Mouse (Mus musculus) E14TG2a.4 (cell line): ENCODE measurements around the gene Ccser1.

ENCODE experiments used
- CTCF ChIP-seq: conservative IDR thresholded peaks from 2 replicates; pipeline ENCODE4 v1.5.1; 2014; ENCODE audit warnings: low read length
- POU5F1 ChIP-seq: IDR thresholded peaks from 2 replicates; pipeline ENCODE4 v1.6.1; 2014; ENCODE audit warnings: low read length, borderline replicate concordance

DNA sequence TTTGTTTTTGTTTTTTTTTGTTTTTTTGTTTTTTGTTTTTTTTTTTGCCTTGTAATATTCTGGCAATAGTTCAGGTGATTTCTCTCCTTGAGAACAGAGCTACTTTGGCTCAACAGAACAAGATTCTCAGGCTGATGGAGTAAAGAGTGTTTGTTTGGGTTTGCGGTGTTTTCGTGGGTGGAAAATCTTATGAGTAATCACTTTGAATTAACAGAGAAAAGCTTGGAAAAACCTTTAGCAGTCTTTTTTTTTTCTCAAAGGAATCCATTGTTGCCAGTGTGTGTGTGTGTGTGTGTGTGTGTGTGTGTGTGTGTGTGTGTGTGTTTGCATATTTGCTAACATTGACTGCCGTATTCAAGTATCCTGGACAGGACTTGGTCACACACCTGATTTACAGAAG is 81.3 kb downstream of the Ccser1 start:
- TF ChIP-seq CTCF (no peak), POU5F1 (no peak)
